Mouse (Mus musculus): ENCODE measurements at regions not wholly inside any gene's neighbourhood (a gene's known extent, or its start where the extent isn't known, plus 50 kb on each side); places are given as distances from the start of the nearest gene placed in this dataset.

GRCm38 (mm10) chr12:32617031-32617430, 202.3 kb upstream of the Nampt start:
- TF ChIP-seq CTCF (IDR thresholded peaks at IDR 0.05; ENCODE audit: control insufficient read depth, insufficient read depth, insufficient read length) (no peak), USF1 (IDR thresholded peaks at IDR 0.05; ENCODE audit: low read depth) (no peak), FOSL1 (IDR thresholded peaks at IDR 0.05; ENCODE audit: insufficient read depth, low read length, poor library complexity, severe bottlenecking) (no peak), MYOD1 (IDR thresholded peaks at IDR 0.05; ENCODE audit: control insufficient read depth, insufficient read length, low read depth) (no peak), MAX (IDR thresholded peaks at IDR 0.05) (no peak), MYOG (IDR thresholded peaks at IDR 0.05; ENCODE audit: control insufficient read depth, extremely low read depth, insufficient read length) (no peak)
